Comparison of ENCODE assay signal across 9 mouse cellular contexts in the genomic region with DNA sequence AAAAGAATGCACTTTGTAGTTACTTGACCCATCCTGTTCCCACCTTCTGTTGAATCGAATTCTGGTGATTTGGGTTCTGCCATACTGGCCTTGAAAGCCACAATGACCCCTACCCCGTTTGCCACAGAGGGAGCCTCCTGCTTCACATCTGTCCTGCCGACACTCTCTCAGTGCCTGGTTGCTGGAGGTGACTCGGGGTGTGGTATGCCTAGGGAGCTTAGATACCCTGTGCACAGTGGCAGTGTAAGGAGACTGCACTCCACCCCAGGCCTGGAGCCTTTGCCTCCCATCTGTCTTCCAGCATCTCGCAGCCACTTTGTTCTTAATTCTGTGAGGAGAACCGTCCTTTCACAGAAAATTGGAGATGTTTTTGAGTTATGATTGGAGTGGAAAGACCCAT. TPM values are rescaled to one million over a fixed set of nuclear protein-coding genes. Genes with fewer than 3 reads are reported as not detected.
DNase-seq lines count a peak whose midpoint lies in the region; ATAC-seq and TF ChIP-seq lines count a peak whose summit lies in the region.
"Had no signal": no experiment of that assay in that cellular context is flagged by ENCODE, and none has a peak within 500 bp of the region (broad histone marks: within the 10 kb centered on the region; RNA-seq: fewer than 3 reads in every experiment).

No protein-coding gene starts in this region.

- H3K27me3 ChIP-seq in liver, adult 2 months (ENCODE audit: control insufficient read depth, insufficient read depth, low read length): no peaks in the 10 kb centered on the region
- peaks cover 6% of the 10 kb centered on the region for H3K27me3 ChIP-seq in hindbrain, embryonic 15.5 days
- peaks cover 13% of the 10 kb centered on the region for H3K27me3 ChIP-seq in neural tube, embryonic 13.5 days

- no peak overlapping the region for H3K4me3 ChIP-seq in liver, adult 2 months (ENCODE audit: insufficient read depth, low read depth, low read length)
- H3K4me3 ChIP-seq in embryonic fibroblast, embryonic 13.5 days (ENCODE audit: insufficient read depth, low read length): no peak overlapping the region
- no peak overlapping the region for H3K4me3 ChIP-seq in hindbrain, embryonic 15.5 days
- no peak overlapping the region for H3K4me3 ChIP-seq in neural tube, embryonic 13.5 days

- DNase-seq in liver, adult 2 months (ENCODE audit: extremely low read depth, low read depth, low spot score): no peak
- no peak for DNase-seq in liver
- no peak for DNase-seq in adrenal gland, postnatal 10 days
- no peak for DNase-seq in thymus, postnatal 14 days
- DNase-seq: cerebellum, adult 11-12 months; kidney, postnatal 36 days had no signal

- ATAC-seq in hindbrain, embryonic 15.5 days (ENCODE audit: low FRiP score, low read depth): no peak
- no peak for ATAC-seq in neural tube, embryonic 13.5 days (ENCODE audit: low read depth)

- H3K9me3 ChIP-seq in hindbrain, embryonic 15.5 days: no peaks in the 10 kb centered on the region
- no peaks in the 10 kb centered on the region for H3K9me3 ChIP-seq in neural tube, embryonic 13.5 days

- no peaks in the 10 kb centered on the region for H3K36me3 ChIP-seq in liver, adult 2 months (ENCODE audit: control insufficient read depth, insufficient read depth, low read length)
- H3K36me3 ChIP-seq in hindbrain, embryonic 15.5 days: no peaks in the 10 kb centered on the region
- no peaks in the 10 kb centered on the region for H3K36me3 ChIP-seq in neural tube, embryonic 13.5 days

- H3K4me1 ChIP-seq in liver, adult 2 months (ENCODE audit: control insufficient read depth, insufficient read depth, low read length): peaks cover 47% of the 10 kb centered on the region
- H3K4me1 ChIP-seq in embryonic fibroblast, embryonic 13.5 days (ENCODE audit: control insufficient read depth, insufficient read depth, low read length): peaks cover 29% of the 10 kb centered on the region
- peaks cover 56% of the 10 kb centered on the region for H3K4me1 ChIP-seq in hindbrain, embryonic 15.5 days (replicated peaks)
- H3K4me1 ChIP-seq in neural tube, embryonic 13.5 days (replicated peaks): peaks cover 61% of the 10 kb centered on the region

- no peak for TF ChIP-seq POLR2A in liver, adult 2 months (IDR thresholded peaks at IDR 0.05; ENCODE audit: extremely low read depth, insufficient read depth, low read length)
- no peak for TF ChIP-seq POLR2A in embryonic fibroblast, embryonic 13.5 days (IDR thresholded peaks at IDR 0.05; ENCODE audit: low read depth, low read length)

- H3K4me2 ChIP-seq in hindbrain, embryonic 15.5 days: no peak overlapping the region
- H3K4me2 ChIP-seq in neural tube, embryonic 13.5 days: no peak overlapping the region

- peak overlapping the region; percentile 16; the same call in 1 of the 2 replicates for H3K9ac ChIP-seq in liver, adult 2 months (ENCODE audit: low read depth, low read length)
- H3K9ac ChIP-seq in hindbrain, embryonic 15.5 days: no peak overlapping the region
- H3K9ac ChIP-seq in neural tube, embryonic 13.5 days: no peak overlapping the region

- no peak overlapping the region for H3K27ac ChIP-seq in liver, adult 2 months (replicated peaks; ENCODE audit: insufficient read depth, low read depth, low read length)
- peak overlapping the region; percentile 62 for H3K27ac ChIP-seq in embryonic fibroblast, embryonic 13.5 days (ENCODE audit: insufficient read depth, low read length)
- H3K27ac ChIP-seq in hindbrain, embryonic 15.5 days (replicated peaks): peak overlapping the region; percentile 47
- H3K27ac ChIP-seq in neural tube, embryonic 13.5 days (replicated peaks): peak overlapping the region; percentile 66; the same call in 1 of the 2 replicates

- TF ChIP-seq CTCF in liver, adult 2 months (IDR thresholded peaks at IDR 0.05; ENCODE audit: low read depth, low read length): no peak
- no peak for TF ChIP-seq CTCF in embryonic fibroblast, embryonic 13.5 days (IDR thresholded peaks at IDR 0.05; ENCODE audit: borderline replicate concordance, insufficient read depth, low read length)

- WGBS in liver, adult 2 months: 66% methylated on average over 6 of the region's 6 CpGs
- 51% methylated on average over 6 of the region's 6 CpGs for WGBS in hindbrain, embryonic 15.5 days
- 53% methylated on average over 6 of the region's 6 CpGs for WGBS in neural tube, embryonic 13.5 days

- H3K79me2 ChIP-seq in liver, adult 2 months (ENCODE audit: control insufficient read depth, insufficient read depth, low read length): peaks cover 49% of the 10 kb centered on the region

RNA-seq across cellular contexts. Expression of a gene that starts 5.7 kb away (rescaled TPM):
- total RNA-seq in liver, adult 2 months (2014; rRNA removed): 3.4 and 4.7 TPM in 2 replicates
- 25.8 and 30.3 TPM in 2 replicates for polyA plus RNA-seq in liver, adult 2 months (2012; rRNA removed)
- polyA plus RNA-seq in embryonic fibroblast, embryonic 13.5 days (2011; ENCODE audit: insufficient read length, low read depth, missing spikeins): 63.4 and 70.8 TPM in 2 replicates
- 2.6 and 3.9 TPM in 2 replicates for polyA plus RNA-seq in hindbrain, embryonic 15.5 days (2015; fragmentation: Nextera tagmentation; extraction: Ambion mirVana)
- 3.2 and 3.6 TPM in 2 replicates for polyA plus RNA-seq in neural tube, embryonic 13.5 days (2015; fragmentation: Nextera tagmentation; extraction: Ambion mirVana)
- 100 to 1,000 TPM in 1 of 2 experiments, 10 to 100 TPM in 1; 77.1 to 125 TPM for total RNA-seq in adrenal gland, postnatal 10 days (2021)
